Mouse (Mus musculus) left cerebral cortex, postnatal 14 days (tissue): Measurements from ENCODE around the gene Srm. TPM values are rescaled to one million over a fixed set of nuclear protein-coding genes. Genes with fewer than 3 reads are reported as not detected.

Experiments used
- DNase-seq, 2 experiments: peaks; one replicate each; pipeline ENCODE4 v3.0.0; 2021 to 2022; ENCODE audit warnings: low spot score in 2 of 2, mixed read lengths in 1 of 2
- intact Hi-C: fragments of 180-260 bp; cut with DNase I; formaldehyde crosslinking; loops from one replicate; pipeline ENCODE4 v1.15.1; 2025
- long read RNA-seq, 2 experiments: library from polyadenylated mRNA; stranded (forward); transcript quantifications; one replicate each; pipeline ENCODE4 v2.0.0; 2021
- total RNA-seq, 2 experiments: library from RNA; stranded (reverse); gene quantifications; 2 replicates each; pipeline ENCODE4 v1.2.3; 2021

Srm gene
- 10 to 100 TPM; 85.8 to 92.2 TPM for total RNA-seq
- long read RNA-seq, experiment 1, transcript Srm-201 (7 exons, 1,338 nt): major isoform, 132 of 156 reads
- long read RNA-seq, experiment 1, partial matches to known transcripts: 19 of 156 reads
- long read RNA-seq, experiment 1, other reads (novel, unspliced or antisense): 5 of 156 reads
- long read RNA-seq, experiment 2, transcript Srm-201 (7 exons, 1,338 nt): major isoform, 99 of 115 reads
- long read RNA-seq, experiment 2, partial matches to known transcripts: 9 of 115 reads
- long read RNA-seq, experiment 2, other reads (novel, unspliced or antisense): 7 of 115 reads

DNA sequence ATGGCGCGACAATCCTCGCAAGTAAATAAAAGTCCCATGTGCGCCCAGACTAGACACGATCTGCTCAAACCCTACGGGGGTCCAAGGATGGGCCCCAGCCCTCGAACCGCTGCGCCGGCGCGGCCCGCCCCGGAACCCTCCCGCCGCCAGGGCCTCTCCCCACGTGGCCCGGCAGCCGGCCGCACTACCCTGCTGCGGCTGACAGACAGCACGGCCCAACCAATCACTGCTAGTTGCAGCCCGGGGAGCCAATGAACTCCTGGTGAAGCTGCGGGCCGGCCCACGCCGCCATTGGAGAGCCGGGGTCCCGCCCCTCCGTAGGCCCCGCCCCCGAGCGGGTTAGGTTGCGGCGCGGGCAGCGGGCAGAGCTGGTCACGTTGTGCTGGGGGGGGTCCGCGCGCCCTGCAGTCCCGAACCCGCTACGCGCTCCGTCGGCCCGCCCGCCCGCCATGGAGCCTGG, at the start of gene Srm:
Gene Srm, plus strand, starts transcription at position 333 of the 460 bp plus-strand sequence.
- peak; percentile 98 for DNase-seq
- intact Hi-C loops: no loop called here

DNA sequence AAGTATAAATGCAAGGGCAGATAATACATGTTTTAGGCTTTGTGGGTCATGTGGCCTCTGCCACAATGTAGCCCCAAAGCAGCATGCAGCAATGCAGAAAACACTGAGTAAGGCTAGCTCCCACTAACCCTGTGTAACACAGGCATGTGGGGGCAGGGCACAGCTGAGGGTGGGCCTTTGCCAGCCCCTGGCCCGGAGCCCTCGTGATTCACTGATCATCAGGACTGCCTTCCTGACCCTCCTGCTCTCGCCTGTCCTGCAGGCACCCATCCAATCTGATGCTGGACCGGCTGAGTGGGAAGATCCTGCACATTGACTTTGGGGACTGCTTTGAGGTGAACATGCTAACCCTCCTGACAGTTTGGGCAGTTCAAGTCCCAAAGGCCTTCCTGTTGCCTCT, 42.2 kb upstream of the Srm start:
- DNase-seq: no peak
- intact Hi-C loops: no loop called here

GRCm38 (mm10) chr4:148557766-148558165, 33.5 kb upstream of the Srm start:
- intact Hi-C loops: no loop called here

GRCm38 (mm10) chr4:148558297-148559000, 32.9 kb upstream of the Srm start, which contains the start of gene Exosc10:
Exosc10 (plus strand) TSS chr4:148558429.
- peak; percentile 84 to 86 for DNase-seq
- intact Hi-C loops: no loop called here

More at GRCm38 (mm10) chr4:148557766-148558165, 33.5 kb upstream of the Srm start:
- no peak for DNase-seq

DNA sequence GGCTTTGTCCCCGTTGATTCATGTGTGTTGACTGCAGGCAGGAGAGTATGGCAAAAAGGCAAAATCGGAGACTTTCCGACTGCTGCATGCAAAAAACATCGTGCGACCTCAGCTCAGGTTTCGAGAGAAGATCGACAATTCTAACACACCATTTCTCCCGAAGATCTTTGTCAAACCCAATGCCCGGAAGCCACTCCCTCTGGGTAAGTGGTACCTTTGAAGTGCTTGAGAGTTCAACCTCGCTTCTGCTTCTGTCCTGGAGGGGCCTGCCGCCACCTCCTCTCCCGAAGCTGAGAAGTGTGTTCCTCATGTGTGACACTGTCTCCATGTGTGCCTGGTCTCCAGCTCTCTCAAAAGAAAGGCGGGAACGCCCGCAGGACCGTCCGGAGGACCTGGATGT, 28.6 kb upstream of the Srm start:
- intact Hi-C loops: loop anchor here (5.0 kb wide), 1 partner anchor 60 kb away; no protein-coding TSS in a partner anchor

GRCm38 (mm10) chr4:148563595-148563994, 27.7 kb upstream of the Srm start:
- intact Hi-C loops: loop anchor here (5.0 kb wide), 1 partner anchor 59 kb away; no protein-coding TSS in a partner anchor
- no peak for DNase-seq

More for the DNA sequence above, 28.6 kb upstream of the Srm start:
- no peak for DNase-seq

DNA sequence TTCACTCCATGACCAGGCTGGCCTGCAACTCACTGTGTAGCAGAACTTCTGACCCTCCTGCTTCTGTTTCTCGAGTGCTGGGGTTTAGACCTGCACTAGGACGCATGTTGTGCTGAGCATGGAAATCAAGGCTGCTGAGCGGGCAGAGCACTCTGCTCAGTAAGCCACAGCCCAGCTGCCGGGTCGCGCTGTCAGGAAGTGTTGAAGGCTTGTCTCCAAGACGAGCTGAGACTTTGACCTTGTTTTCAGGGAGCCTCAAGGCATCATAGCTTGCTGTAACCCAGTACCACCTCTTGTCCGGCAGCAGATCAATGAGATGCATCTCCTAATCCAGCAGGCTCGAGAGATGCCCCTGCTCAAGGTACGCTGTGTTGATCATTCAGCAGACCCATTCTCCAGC, 21.2 kb upstream of the Srm start:
- DNase-seq: no peak
- intact Hi-C loops: no loop called here

DNA sequence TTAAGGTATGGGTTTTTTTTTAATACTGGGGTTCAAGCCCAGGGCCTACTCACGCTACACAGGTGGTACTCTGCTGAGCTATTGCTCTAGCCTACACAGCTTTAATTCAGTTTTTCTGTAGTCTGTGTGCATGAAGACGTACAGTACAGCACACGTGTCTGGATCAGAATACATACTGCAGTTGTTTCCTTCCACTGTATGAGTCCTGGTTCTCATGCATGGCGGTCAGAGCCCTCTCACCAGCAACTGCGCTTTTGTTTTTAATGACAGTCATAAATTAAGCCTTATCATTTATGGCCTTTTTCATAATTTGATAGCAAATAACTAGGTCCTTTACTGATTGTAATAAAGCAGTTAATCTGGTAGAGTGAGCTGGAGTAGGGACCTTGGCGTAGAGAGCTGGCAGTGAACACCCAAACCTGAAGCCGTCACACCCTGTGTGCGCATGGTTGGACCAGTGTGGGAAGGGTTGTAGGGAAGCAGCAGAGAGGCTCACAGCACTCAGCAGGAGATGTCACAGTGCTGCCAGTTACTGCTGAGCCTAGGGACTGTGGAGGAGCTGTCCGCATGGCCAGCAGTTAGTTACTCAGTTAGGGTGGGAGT, 20.5 kb upstream of the Srm start:
- no peak for DNase-seq
- intact Hi-C loops: no loop called here

DNA sequence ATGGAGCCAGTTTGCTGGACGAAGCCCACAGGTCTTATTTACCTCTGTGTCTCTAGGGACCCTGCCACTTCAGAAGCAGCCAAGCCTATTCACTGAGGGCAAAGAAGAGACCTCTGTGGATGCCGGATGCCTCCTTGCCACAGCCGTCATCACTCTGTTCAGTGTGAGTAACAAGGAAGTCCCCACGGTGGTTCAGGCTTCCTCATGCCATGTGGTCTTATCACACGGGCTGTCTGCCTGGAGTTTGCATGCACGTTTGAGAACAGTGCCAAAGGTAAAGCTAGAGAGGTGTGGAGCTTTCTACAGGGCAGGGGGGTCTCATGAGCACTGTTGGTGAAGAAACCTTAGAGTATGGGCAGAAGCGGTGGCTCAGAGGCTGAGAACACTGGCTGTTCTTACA, 18.1 kb upstream of the Srm start:
- intact Hi-C loops: no loop called here
- DNase-seq: no peak

DNA sequence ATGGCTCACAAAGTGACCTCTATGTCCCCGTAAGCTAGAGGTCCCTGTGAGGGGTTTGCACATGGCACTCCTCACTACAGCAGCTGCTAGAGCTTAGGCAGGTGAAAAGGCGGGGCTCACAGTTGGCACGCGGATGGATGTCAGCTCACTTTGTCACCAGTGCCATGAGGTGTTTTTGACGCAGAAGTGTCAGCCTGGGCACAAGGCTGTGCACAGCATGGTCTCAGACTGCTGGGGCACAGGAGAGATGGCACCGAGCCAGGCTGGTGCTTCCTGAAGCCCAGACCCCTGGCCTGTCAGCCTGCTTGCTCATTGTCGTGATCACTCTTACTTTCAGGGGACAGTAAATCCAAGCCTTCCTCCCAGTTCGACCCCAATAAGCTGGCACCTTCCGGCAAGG, 10.5 kb upstream of the Srm start:
- intact Hi-C loops: no loop called here
- no peak for DNase-seq

GRCm38 (mm10) chr4:148581422-148581821, 9.9 kb upstream of the Srm start:
- no peak for DNase-seq
- intact Hi-C loops: no loop called here

GRCm38 (mm10) chr4:148583257-148583656, 8.0 kb upstream of the Srm start:
- no peak for DNase-seq

DNA sequence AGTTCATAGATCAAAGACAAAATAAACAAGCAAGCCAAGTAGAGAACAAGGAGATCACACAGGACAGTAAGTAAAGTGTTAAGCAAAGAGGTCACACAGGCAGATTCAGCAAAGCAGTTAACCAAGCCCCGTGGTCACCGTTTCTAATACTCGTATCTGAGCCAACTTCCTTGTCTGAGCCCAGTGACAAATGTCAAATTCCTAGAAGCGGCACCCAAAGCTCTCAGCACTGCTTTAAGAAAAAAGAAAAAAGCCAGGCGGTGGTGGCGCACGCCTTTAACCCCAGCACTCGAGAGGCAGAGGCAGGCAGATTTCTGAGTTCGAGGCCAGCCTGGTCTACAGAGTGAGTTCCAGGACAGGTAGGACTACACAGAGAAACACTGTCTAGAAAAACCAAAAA, 4.7 kb upstream of the Srm start:
- intact Hi-C loops: no loop called here
- no peak for DNase-seq

More at GRCm38 (mm10) chr4:148583257-148583656, 8.0 kb upstream of the Srm start:
- intact Hi-C loops: no loop called here

DNA sequence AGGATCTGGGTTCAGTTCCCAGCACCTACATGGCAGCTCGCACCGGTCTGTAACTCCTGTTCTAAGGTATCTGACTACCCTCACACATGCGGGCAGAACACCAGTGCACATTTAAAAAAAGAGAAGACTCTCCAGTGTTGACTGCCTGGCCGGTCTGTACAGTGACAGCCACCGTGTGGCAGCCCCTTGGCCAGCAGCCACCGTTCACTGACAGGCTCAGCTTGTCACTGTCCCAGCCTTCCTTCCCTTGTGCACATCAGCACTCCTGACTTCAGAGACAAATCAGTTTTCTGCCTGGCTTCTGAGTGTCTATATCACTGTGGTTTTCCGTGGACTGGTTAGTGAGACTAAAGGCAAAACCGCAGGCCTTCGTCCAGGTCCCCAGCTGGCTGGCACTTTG, 2.5 kb upstream of the Srm start:
- peak; percentile 38 to 47 for DNase-seq
- intact Hi-C loops: no loop called here

- no peak for DNase-seq
- intact Hi-C loops: no loop called here
These were observed 1.7 kb upstream of the Srm start for GRCm38 (mm10) chr4:148589565-148589964.

- intact Hi-C loops: no loop called here
- peak in 1 of 2 experiments; percentile 49 for DNase-seq
These were observed 707 bp upstream of the Srm start for GRCm38 (mm10) chr4:148590421-148591170.

DNA sequence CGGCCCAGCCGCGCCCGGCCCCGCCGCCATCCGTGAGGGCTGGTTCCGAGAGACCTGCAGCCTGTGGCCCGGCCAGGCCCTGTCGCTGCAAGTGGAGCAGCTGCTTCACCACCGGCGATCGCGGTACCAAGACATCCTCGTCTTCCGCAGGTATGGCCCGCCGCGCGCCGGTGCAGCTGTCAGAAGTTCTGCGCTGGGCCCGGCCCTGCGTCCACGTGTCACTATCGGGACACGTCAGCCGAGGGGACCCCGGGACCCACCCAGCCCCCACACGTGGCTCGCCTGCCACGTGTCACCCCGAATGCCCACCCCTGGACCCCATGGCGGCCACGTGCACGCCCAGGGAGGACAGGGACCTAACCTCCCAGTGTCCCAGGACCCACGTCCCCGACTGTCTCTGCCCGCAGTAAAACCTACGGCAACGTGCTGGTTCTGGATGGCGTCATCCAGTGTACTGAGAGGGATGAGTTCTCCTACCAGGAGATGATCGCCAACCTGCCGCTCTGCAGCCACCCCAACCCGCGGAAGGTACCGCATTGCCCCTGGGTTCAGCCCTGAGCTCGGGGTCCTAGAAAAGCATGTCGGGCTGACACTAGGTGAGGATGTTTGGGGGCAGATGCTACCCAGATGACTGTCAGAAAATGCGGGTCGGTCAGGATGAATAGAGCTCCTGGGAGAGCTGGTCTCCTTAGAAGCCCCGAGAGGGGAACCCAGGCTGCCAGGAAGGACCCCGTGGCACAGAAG, 506 bp downstream of the Srm start:
- intact Hi-C loops: no loop called here
- peak; percentile 37 to 45 for DNase-seq

- no peak for DNase-seq
- intact Hi-C loops: no loop called here
These were observed 2.7 kb downstream of the Srm start for GRCm38 (mm10) chr4:148593996-148594395.

GRCm38 (mm10) chr4:148595916-148596315, 4.6 kb downstream of the Srm start:
- intact Hi-C loops: no loop called here
- DNase-seq: no peak
